Mouse (Mus musculus) urinary bladder, postnatal 36 days (tissue): ENCODE data around the gene Anp32b.

Experiments used
- DNase-seq, 2 experiments: peaks; one replicate each; pipeline ENCODE4 v3.0.0; 2022; ENCODE audit warnings: low spot score in 2 of 2, mixed read lengths in 1 of 2

Gene Anp32b

GRCm38 (mm10) chr4:46505361-46506057, 54.8 kb downstream of the Anp32b start:
- no peak for DNase-seq

GRCm38 (mm10) chr4:46506801-46507610, 56.3 kb downstream of the Anp32b start:
- peak; percentile 92 to 96 for DNase-seq

GRCm38 (mm10) chr4:46507736-46508460, 57.2 kb downstream of the Anp32b start:
- DNase-seq = peak; percentile 83 to 89

GRCm38 (mm10) chr4:46520491-46520890, 69.8 kb downstream of the Anp32b start:
- no peak for DNase-seq

- no peak for DNase-seq
Measured at GRCm38 (mm10) chr4:46521457-46521856, 70.8 kb downstream of the Anp32b start.
